In genomic region chr2:168072436-168073131, GRCm38 (mm10) we compare ENCODE assay signal across 8 mouse cellular contexts. TPM values are rescaled to one million over a fixed set of nuclear protein-coding genes. Genes with fewer than 3 reads are reported as not detected.
DNase-seq lines count a peak whose midpoint lies in the region; ATAC-seq lines count a peak whose summit lies in the region.

No protein-coding gene starts in this region.

- 10% methylated on average over 11 of the region's 12 CpGs for WGBS in heart, embryonic 13.5 days
- WGBS in limb, embryonic 15.5 days, result 4% methylated on average over 11 of the region's 12 CpGs
- WGBS in stomach, embryonic 14.5 days, result 5% methylated on average over 9 of the region's 12 CpGs

- H3K9me3 ChIP-seq in heart, embryonic 13.5 days, result no peaks in the 10 kb centered on the region
- H3K9me3 ChIP-seq in limb, embryonic 15.5 days, result no peaks in the 10 kb centered on the region
- no peaks in the 10 kb centered on the region for H3K9me3 ChIP-seq in stomach, embryonic 14.5 days (ENCODE audit: control insufficient read depth, low read depth, low read length)

- peak; percentile 72; the same call in 1 of the 2 replicates for ATAC-seq in heart, embryonic 13.5 days (ENCODE audit: extremely low read depth, insufficient number of reproducible peaks, low FRiP score, low TSS enrichment)
- ATAC-seq in limb, embryonic 15.5 days (ENCODE audit: insufficient number of reproducible peaks, low FRiP score, low TSS enrichment, low read depth), result peak; percentile 73; the same call in 1 of the 2 replicates
- peak; percentile 50; the same call in 1 of the 2 replicates for ATAC-seq in stomach, embryonic 14.5 days (ENCODE audit: insufficient number of reproducible peaks, insufficient read depth, low FRiP score, low read depth)

- H3K4me1 ChIP-seq in heart, embryonic 13.5 days, result peaks cover 30% of the 10 kb centered on the region
- peaks cover 15% of the 10 kb centered on the region for H3K4me1 ChIP-seq in limb, embryonic 15.5 days
- peaks cover 12% of the 10 kb centered on the region; the same call in 1 of the 2 replicates for H3K4me1 ChIP-seq in stomach, embryonic 14.5 days (ENCODE audit: control insufficient read depth, insufficient read depth, low read length)

- peaks cover 5% of the 10 kb centered on the region; the same call in 1 of the 2 replicates for H3K27me3 ChIP-seq in heart, embryonic 13.5 days (replicated peaks)
- no peaks in the 10 kb centered on the region for H3K27me3 ChIP-seq in limb, embryonic 15.5 days
- no peaks in the 10 kb centered on the region for H3K27me3 ChIP-seq in stomach, embryonic 14.5 days (ENCODE audit: control insufficient read depth, insufficient read depth, low read length)

- H3K4me2 ChIP-seq in heart, embryonic 13.5 days, result peak overlapping the region; percentile 53
- 0 out of 2 replicates have a peak overlapping the region, but pooled peaks have one; percentile 5 for H3K4me2 ChIP-seq in limb, embryonic 15.5 days
- H3K4me2 ChIP-seq in stomach, embryonic 14.5 days (replicated peaks; ENCODE audit: low read depth, low read length), result 0 out of 2 replicates have a peak overlapping the region, but pooled peaks have one; percentile 12

- H3K9ac ChIP-seq in heart, embryonic 13.5 days, result peak overlapping the region; percentile 62
- no peak overlapping the region for H3K9ac ChIP-seq in limb, embryonic 15.5 days
- no peak overlapping the region for H3K9ac ChIP-seq in stomach, embryonic 14.5 days (replicated peaks; ENCODE audit: low read depth, low read length)

- DNase-seq in cerebellum, postnatal 10 days, result peak; percentile 64 to 76
- DNase-seq in cerebellum, adult 8-10 months, result no peak
- DNase-seq in urinary bladder, postnatal 14 days (ENCODE audit: low spot score), result peak; percentile 38
- DNase-seq in urinary bladder, postnatal 36 days (ENCODE audit: low spot score in 2 of 2), result no peak
- no peak for DNase-seq in spleen, adult 12 weeks (ENCODE audit: low spot score)

- 0 out of 2 replicates have a peak overlapping the region, but pooled peaks have one; percentile 25 for H3K4me3 ChIP-seq in heart, embryonic 13.5 days
- H3K4me3 ChIP-seq in limb, embryonic 15.5 days, result no peak overlapping the region
- no peak overlapping the region for H3K4me3 ChIP-seq in stomach, embryonic 14.5 days (ENCODE audit: low read depth, low read length)

- peak overlapping the region; percentile 87 for H3K27ac ChIP-seq in heart, embryonic 13.5 days (replicated peaks)
- peak overlapping the region; percentile 61 for H3K27ac ChIP-seq in limb, embryonic 15.5 days
- peak overlapping the region; percentile 61; the same call in 1 of the 2 replicates for H3K27ac ChIP-seq in stomach, embryonic 14.5 days (ENCODE audit: low read length)

- H3K36me3 ChIP-seq in heart, embryonic 13.5 days, result no peaks in the 10 kb centered on the region
- no peaks in the 10 kb centered on the region for H3K36me3 ChIP-seq in limb, embryonic 15.5 days
- H3K36me3 ChIP-seq in stomach, embryonic 14.5 days (ENCODE audit: control insufficient read depth, insufficient read depth, low read length), result no peaks in the 10 kb centered on the region

RNA-seq across cellular contexts. Expression of gene Pard6b, which starts 8.2 kb away (rescaled TPM):
- 7.3 and 7.8 TPM in 2 replicates for polyA plus RNA-seq in heart, embryonic 13.5 days (2015; fragmentation: Nextera tagmentation; extraction: Ambion mirVana)
- 2.9 and 3.8 TPM in 2 replicates for polyA plus RNA-seq in limb, embryonic 15.5 days (2015; fragmentation: Nextera tagmentation; extraction: Ambion mirVana)
- 12.3 and 13.2 TPM in 2 replicates for polyA plus RNA-seq in stomach, embryonic 14.5 days (2014; fragmentation: Nextera tagmentation; extraction: Ambion mirVana)

Comparison
In these comparisons a context has a peak if more than half of its experiments do, and no peak if none do; other contexts are left out.
1. DNase-seq: peak in cerebellum, postnatal 10 days (2 of 2) and urinary bladder, postnatal 14 days (single experiment); none in cerebellum, adult 8-10 months (single experiment), urinary bladder, postnatal 36 days (0 of 2) and spleen, adult 12 weeks (single experiment).
2. Peak in every context shown above with its lines, with median percentiles within 50 percentile points of each other: ATAC-seq, H3K27ac ChIP-seq and H3K4me2 ChIP-seq.